Mouse (Mus musculus) brown adipose tissue, adult 24 weeks (tissue): ENCODE results near the gene Rnaset2a. TPM values are rescaled to one million over a fixed set of nuclear protein-coding genes. Genes with fewer than 3 reads are reported as not detected.
"Not testable (repeated sequence)": the region's sequence is repeated elsewhere in the genome, so short reads cannot be mapped to it uniquely, and the experiment has no call there.

Experiments
- H3K27ac ChIP-seq: fragments of 200-500 bp; replicated peaks from 2 replicates; pipeline ENCODE4 v1.5.1; 2012; ENCODE audit warnings: low read depth, mild to moderate bottlenecking, low read length
- H3K4me1 ChIP-seq: fragments of 200-500 bp; 2 replicates; pipeline ENCODE4 v1.6.1; 2012; ENCODE audit warnings: low read length, mixed read lengths; ENCODE audit not compliant: control insufficient read depth, insufficient read depth, insufficient read length
- H3K4me3 ChIP-seq: fragments of 200-500 bp; 2 replicates; pipeline ENCODE4 v1.5.1; 2012; ENCODE audit warnings: low read depth, mild to moderate bottlenecking, low read length, moderate library complexity; ENCODE audit not compliant: insufficient read depth
- polyA plus RNA-seq: library from polyadenylated mRNA; stranded (reverse); fragments of >200 nt; gene quantifications from 2 replicates; pipeline ENCODE4 v1.2.4, GENCODE M21; 2012; ENCODE audit not compliant: missing spikeins, insufficient read depth, insufficient read length

The Rnaset2a gene
- polyA plus RNA-seq, 1 experiment: 15.5 TPM

- H3K4me1 ChIP-seq, H3K4me3 ChIP-seq: not testable (repeated sequence)
These were observed 10.7 kb upstream of the Rnaset2a start for GRCm38 (mm10) chr17:8158627-8159026.

GRCm38 (mm10) chr17:8155982-8156381 lies 8.1 kb upstream of the Rnaset2a start:
- H3K4me1 ChIP-seq, H3K27ac ChIP-seq, H3K4me3 ChIP-seq: not testable (repeated sequence)

More at GRCm38 (mm10) chr17:8158627-8159026, 10.7 kb upstream of the Rnaset2a start:
- not testable (repeated sequence) for H3K27ac ChIP-seq

GRCm38 (mm10) chr17:8155010-8155409 lies 7.1 kb upstream of the Rnaset2a start:
- H3K27ac ChIP-seq, H3K4me3 ChIP-seq, H3K4me1 ChIP-seq: not testable (repeated sequence)

GRCm38 (mm10) chr17:8146931-8147330 lies 966 bp downstream of the Rnaset2a start:
- H3K4me3 ChIP-seq: peak overlapping the region; percentile 70
- not testable (repeated sequence) for H3K27ac ChIP-seq, H3K4me1 ChIP-seq

- not testable (repeated sequence) for H3K4me3 ChIP-seq, H3K4me1 ChIP-seq
- H3K27ac ChIP-seq: peak overlapping the region; percentile 60
These were observed 3.9 kb downstream of the Rnaset2a start for GRCm38 (mm10) chr17:8143802-8144673.

GRCm38 (mm10) chr17:8140210-8140609 lies 7.7 kb downstream of the Rnaset2a start:
- H3K4me1 ChIP-seq, H3K27ac ChIP-seq, H3K4me3 ChIP-seq: not testable (repeated sequence)

GRCm38 (mm10) chr17:8138116-8138515 lies 9.8 kb downstream of the Rnaset2a start:
- not testable (repeated sequence) for H3K4me1 ChIP-seq, H3K4me3 ChIP-seq, H3K27ac ChIP-seq

GRCm38 (mm10) chr17:8130849-8131248 lies 17.0 kb downstream of the Rnaset2a start:
- H3K27ac ChIP-seq: not testable (repeated sequence)

GRCm38 (mm10) chr17:8129578-8129977 lies 18.3 kb downstream of the Rnaset2a start:
- not testable (repeated sequence) for H3K27ac ChIP-seq, H3K4me1 ChIP-seq

More at GRCm38 (mm10) chr17:8130849-8131248, 17.0 kb downstream of the Rnaset2a start:
- not testable (repeated sequence) for H3K4me1 ChIP-seq, H3K4me3 ChIP-seq

GRCm38 (mm10) chr17:8128326-8128993 lies 19.4 kb downstream of the Rnaset2a start:
- not testable (repeated sequence) for H3K27ac ChIP-seq, H3K4me3 ChIP-seq, H3K4me1 ChIP-seq

More at GRCm38 (mm10) chr17:8129578-8129977, 18.3 kb downstream of the Rnaset2a start:
- not testable (repeated sequence) for H3K4me3 ChIP-seq

GRCm38 (mm10) chr17:8124586-8124985 lies 23.3 kb downstream of the Rnaset2a start:
- H3K4me3 ChIP-seq, H3K4me1 ChIP-seq: not testable (repeated sequence)

GRCm38 (mm10) chr17:8122974-8123373 lies 24.9 kb downstream of the Rnaset2a start:
- H3K4me1 ChIP-seq, H3K27ac ChIP-seq, H3K4me3 ChIP-seq: not testable (repeated sequence)

More at GRCm38 (mm10) chr17:8124586-8124985, 23.3 kb downstream of the Rnaset2a start:
- H3K27ac ChIP-seq: not testable (repeated sequence)

GRCm38 (mm10) chr17:8116928-8117327 lies 31.0 kb downstream of the Rnaset2a start:
- not testable (repeated sequence) for H3K27ac ChIP-seq, H3K4me3 ChIP-seq, H3K4me1 ChIP-seq

GRCm38 (mm10) chr17:8116378-8116777 lies 31.5 kb downstream of the Rnaset2a start:
- not testable (repeated sequence) for H3K4me1 ChIP-seq, H3K27ac ChIP-seq, H3K4me3 ChIP-seq

GRCm38 (mm10) chr17:8112199-8112598 lies 35.7 kb downstream of the Rnaset2a start:
- not testable (repeated sequence) for H3K4me1 ChIP-seq, H3K27ac ChIP-seq, H3K4me3 ChIP-seq

- H3K4me1 ChIP-seq, H3K27ac ChIP-seq, H3K4me3 ChIP-seq: not testable (repeated sequence)
These were observed 46.6 kb downstream of the Rnaset2a start for GRCm38 (mm10) chr17:8101297-8101609.
